Mouse (Mus musculus) liver, postnatal 0 days (tissue): ENCODE results near the gene Kmt2b. TPM values are rescaled to one million over a fixed set of nuclear protein-coding genes. Genes with fewer than 3 reads are reported as not detected.
A peak's percentile ranks its signal among the peaks of the same experiment; 100 is the strongest.

Experiments used
- ATAC-seq: fragments of 200-750 bp; cut with Nextera tagmentation; 2 replicates; pipeline ENCODE4 v1.8.0; 2017; ENCODE audit warnings: mild to moderate bottlenecking, moderate library complexity
- DNase-seq: peaks from one replicate; pipeline ENCODE4 v3.0.0-alpha.2; 2016
- H3K27ac ChIP-seq: fragments of 300-500 bp; sonication (generic); 2 replicates; pipeline ENCODE4 v1.5.1; 2014; ENCODE audit warnings: antibody characterized with exemption, moderate library complexity, mild to moderate bottlenecking, low read depth
- H3K27me3 ChIP-seq: fragments of 300-500 bp; sonication (generic); 2 replicates; pipeline ENCODE4 v1.6.1; 2014; ENCODE audit warnings: low read length, control low read depth, mixed read lengths; ENCODE audit not compliant: insufficient read depth
- H3K36me3 ChIP-seq: fragments of 300-500 bp; sonication (generic); replicated peaks from 2 replicates; pipeline ENCODE4 v1.6.1; 2014; ENCODE audit warnings: mild to moderate bottlenecking, control low read depth, low read length, moderate library complexity, mixed read lengths; ENCODE audit not compliant: insufficient read depth
- H3K4me1 ChIP-seq: fragments of 300-500 bp; sonication (generic); 2 replicates; pipeline ENCODE4 v1.6.1; 2014; ENCODE audit warnings: antibody characterized with exemption, mild to moderate bottlenecking, control low read depth; ENCODE audit not compliant: insufficient read depth
- H3K4me2 ChIP-seq: fragments of 300-500 bp; sonication (generic); 2 replicates; pipeline ENCODE4 v1.6.1; 2014; ENCODE audit warnings: low read depth, mild to moderate bottlenecking, low read length, moderate library complexity, mixed read lengths
- H3K4me3 ChIP-seq: fragments of 300-500 bp; sonication (generic); 2 replicates; pipeline ENCODE4 v1.5.1; 2014; ENCODE audit warnings: low read depth, low read length
- H3K9ac ChIP-seq: fragments of 300-500 bp; sonication (generic); replicated peaks from 2 replicates; pipeline ENCODE4 v1.6.1; 2014; ENCODE audit warnings: mild to moderate bottlenecking, moderate library complexity
- H3K9me3 ChIP-seq: fragments of 300-500 bp; sonication (generic); 2 replicates; pipeline ENCODE4 v1.6.1; 2016; ENCODE audit warnings: mild to moderate bottlenecking, control low read depth, low read length, mixed read lengths
- CTCF ChIP-seq: sonication (generic); IDR thresholded peaks from 2 replicates; pipeline ENCODE4 v1.5.1; 2016; ENCODE audit warnings: antibody characterized with exemption, low read depth
- EP300 ChIP-seq: IDR thresholded peaks from 2 replicates; pipeline ENCODE4 v1.6.1; 2016; ENCODE audit warnings: antibody characterized with exemption, low read depth, mild to moderate bottlenecking
- WGBS: fragments of 180-500 bp; shearing (Covaris S2); extraction: QIAGEN DNeasy Blood & Tissue Kit; methylation state at CpG from one replicate; pipeline ENCODE4 v1.1.7; 2014; ENCODE audit not compliant: insufficient replicate concordance; 5-methylcytosine and 5-hydroxymethylcytosine counted together
- polyA plus RNA-seq: library from polyadenylated mRNA; unstranded; fragments of >200 nt; fragmentation: Nextera tagmentation; extraction: Ambion mirVana; gene quantifications from 2 replicates; pipeline ENCODE4 v1.2.1, GENCODE M21; 2015

Kmt2b gene
- polyA plus RNA-seq, 1 experiment from 2014 or later = 3.1 TPM

DNA sequence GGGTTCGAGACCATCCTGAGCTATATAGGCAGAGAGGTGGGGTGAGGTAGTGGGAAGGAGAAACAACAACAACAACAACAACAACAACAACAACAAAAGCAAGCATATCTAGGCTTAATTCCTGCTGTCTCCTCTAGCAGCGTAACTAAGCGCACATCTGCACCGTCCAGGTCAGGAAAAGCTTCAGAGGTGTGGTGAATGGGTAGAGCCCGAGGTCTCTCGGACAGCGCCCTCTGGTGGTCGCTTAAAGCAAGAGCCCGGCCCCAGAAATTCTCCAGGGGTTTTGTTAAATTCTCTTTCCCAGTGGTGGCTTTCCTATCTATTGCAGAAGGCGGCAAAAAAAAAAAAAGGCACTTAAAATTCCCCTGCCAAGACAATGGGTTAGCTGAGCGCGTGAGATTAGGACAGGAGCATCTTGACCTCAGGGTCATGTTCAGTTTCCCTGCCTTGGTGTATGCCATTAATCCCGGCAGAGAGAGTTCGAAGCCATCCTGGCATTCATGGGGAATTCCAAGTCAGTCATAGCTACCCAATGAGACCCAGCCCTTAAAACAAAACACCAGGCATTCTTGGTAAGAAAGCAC is 25.1 kb upstream of the Kmt2b start:
- Histone ChIP-seq H3K9me3 (no peaks in the 10 kb centered on the region), H3K4me1 (0 out of 2 replicates have a peak, but pooled peaks cover 2% of the 10 kb centered on the region), H3K27ac (no peak overlapping the region), H3K4me3 (no peak overlapping the region), H3K27me3 (no peaks in the 10 kb centered on the region), H3K36me3 (peaks cover 20% of the 10 kb centered on the region), H3K9ac (no peak overlapping the region), H3K4me2 (no peak overlapping the region)
- TF ChIP-seq EP300 = no peak
- TF ChIP-seq CTCF = peak; percentile 73
- peak; percentile 58; the same call in 1 of the 2 replicates for ATAC-seq
- 18% methylated on average over 14 of the region's 14 CpGs for WGBS
- peak; percentile 79 for DNase-seq

DNA sequence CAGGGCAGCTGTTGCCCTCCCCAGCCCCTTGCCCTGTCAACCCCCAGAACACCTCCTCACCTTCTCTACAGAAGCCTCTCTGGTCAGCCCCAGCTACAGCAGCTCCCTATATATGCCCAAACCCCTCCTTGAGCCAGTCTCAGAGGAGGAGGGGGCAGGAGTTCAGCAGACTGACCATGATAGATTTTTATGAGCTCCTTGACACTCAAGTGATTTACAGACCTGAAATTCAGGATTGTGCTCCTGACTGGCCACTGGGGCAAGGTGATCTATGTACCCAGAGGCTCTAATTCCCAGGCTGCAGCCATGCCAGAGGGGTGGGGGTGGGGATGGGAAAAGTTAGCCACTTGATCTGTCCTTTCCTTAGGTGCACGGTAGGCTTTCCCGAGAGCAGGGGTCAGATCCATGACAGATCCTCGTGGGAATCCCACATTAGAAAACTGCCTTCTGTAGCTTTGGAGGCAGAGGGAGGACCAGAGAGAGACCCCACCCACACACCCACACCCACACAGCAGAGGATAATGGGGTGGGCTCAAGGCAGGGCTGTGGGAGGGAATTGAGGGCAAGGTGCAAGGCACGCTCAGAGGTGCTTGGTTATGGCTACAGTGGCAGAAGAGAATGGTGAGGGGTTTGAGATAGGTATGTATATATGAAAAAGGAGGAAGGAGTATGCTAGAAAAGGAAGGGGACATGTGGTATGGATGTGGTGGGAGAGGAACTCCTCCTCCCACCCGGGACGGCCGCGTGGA is 24.3 kb upstream of the Kmt2b start, which contains the start of gene Upk1a:
TSS of gene Upk1a (minus strand) at position 194 of the 749 bp plus-strand sequence.
- Histone ChIP-seq H3K9me3 (no peaks in the 10 kb centered on the region), H3K9ac (no peak within 1 kb of the TSS), H3K4me3 (no peak within 1 kb of the TSS), H3K4me1 (0 out of 2 replicates have a peak, but pooled peaks cover 2% of the 10 kb centered on the region), H3K27me3 (no peaks in the 10 kb centered on the region), H3K36me3 (peaks cover 13% of the 10 kb centered on the region), H3K27ac (no peak within 1 kb of the TSS), H3K4me2 (no peak within 1 kb of the TSS)
- ATAC-seq = no peak
- no peak for DNase-seq
- WGBS = 73% methylated on average over 8 of the region's 8 CpGs
- no peak for TF ChIP-seq CTCF

DNA sequence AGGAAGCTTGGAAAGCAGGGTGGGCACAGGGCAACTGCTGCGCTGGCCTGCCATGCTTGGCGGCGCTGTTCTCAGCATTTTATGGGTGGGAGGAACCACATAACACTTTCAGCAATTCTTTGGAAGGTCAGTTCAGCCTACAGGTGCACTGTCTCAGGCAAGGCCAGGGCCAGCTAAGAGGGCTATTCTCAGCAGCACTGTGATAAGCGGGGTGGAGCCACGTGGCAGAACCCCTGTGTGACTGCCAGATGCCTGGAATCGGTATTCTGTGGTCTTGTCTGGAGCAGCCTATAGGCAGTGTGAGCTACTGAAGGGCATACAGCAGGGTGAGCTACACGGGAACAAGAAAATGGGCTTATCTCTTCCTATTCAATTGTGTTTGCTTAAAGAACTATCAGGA is 21.5 kb upstream of the Kmt2b start:
- ATAC-seq (no peak), DNase-seq (no peak)
- TF ChIP-seq EP300 = no peak
- TF ChIP-seq CTCF = 0 out of 2 replicates have a peak, but pooled peaks have one; percentile 3
- H3K4me2 ChIP-seq = no peak overlapping the region
- H3K9me3 ChIP-seq = no peaks in the 10 kb centered on the region
- H3K27me3 ChIP-seq = no peaks in the 10 kb centered on the region
- no peaks in the 10 kb centered on the region for H3K36me3 ChIP-seq
- H3K4me1 ChIP-seq = 0 out of 2 replicates have a peak, but pooled peaks cover 2% of the 10 kb centered on the region
- WGBS = 47% methylated on average over 7 of the region's 7 CpGs
- H3K27ac ChIP-seq = no peak overlapping the region
- H3K9ac ChIP-seq = no peak overlapping the region
- H3K4me3 ChIP-seq = no peak overlapping the region

DNA sequence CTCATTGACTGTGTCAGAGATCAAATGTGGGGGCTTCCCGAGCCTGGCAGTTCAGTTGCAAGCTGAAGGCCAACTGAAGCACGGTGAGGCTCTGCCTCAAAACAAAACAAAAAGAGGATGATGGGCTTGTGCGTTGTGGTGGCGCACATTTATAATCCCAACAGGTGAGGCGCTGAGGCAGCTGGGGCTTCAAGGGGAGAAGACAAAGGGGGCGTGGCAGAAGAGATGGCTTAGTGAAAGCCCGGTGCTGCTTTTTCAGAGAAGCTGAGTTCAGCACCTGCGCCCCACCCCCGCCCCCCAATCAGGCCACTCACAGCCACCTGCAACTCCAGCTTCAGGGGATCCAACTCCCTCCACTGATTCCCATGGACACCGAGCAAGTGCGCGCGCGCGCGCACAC is 19.9 kb upstream of the Kmt2b start:
- DNase-seq (no peak), ATAC-seq (no peak)
- Histone ChIP-seq H3K27me3 (no peaks in the 10 kb centered on the region), H3K27ac (no peak overlapping the region), H3K4me1 (no peaks in the 10 kb centered on the region), H3K9me3 (no peaks in the 10 kb centered on the region), H3K4me3 (no peak overlapping the region), H3K9ac (no peak overlapping the region), H3K36me3 (no peaks in the 10 kb centered on the region), H3K4me2 (no peak overlapping the region)
- 56% methylated on average over 16 of the region's 16 CpGs for WGBS
- TF ChIP-seq EP300 (no peak), CTCF (no peak)

DNA sequence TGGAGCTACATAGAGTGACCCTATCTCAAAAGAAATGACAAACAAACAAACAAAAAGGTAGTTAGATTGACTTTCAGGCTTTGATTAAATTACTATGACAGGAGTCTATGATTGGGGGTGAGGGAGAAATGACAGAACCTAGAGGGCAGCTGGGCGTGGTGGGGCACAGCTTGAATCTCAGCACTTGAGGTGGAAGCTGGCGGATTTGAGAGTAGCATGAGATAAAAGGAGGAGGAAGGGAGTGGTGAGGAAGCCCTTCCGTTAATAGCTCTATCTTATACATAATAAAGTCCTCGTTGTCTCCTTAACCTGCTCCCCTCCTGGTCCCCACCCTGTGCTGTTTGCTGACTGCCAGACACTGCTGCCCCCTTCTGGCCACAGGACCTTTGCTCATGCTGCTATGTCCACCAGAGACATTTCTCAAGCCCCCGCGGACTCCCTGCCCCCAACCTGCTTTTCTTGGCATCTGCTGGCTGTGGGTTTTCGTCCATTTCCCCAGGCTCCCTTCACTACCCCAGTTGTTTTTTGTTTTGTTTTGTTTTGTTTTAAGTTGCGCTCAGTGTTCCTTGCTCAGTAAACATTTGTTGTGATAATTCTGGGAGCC is 19.3 kb upstream of the Kmt2b start:
- H3K27me3 ChIP-seq = no peaks in the 10 kb centered on the region
- no peak overlapping the region for H3K4me2 ChIP-seq
- peak; percentile 77 for DNase-seq
- TF ChIP-seq CTCF (peak; percentile 82), EP300 (no peak)
- H3K9ac ChIP-seq = no peak overlapping the region
- 20% methylated on average over 8 of the region's 8 CpGs for WGBS
- no peak overlapping the region for H3K4me3 ChIP-seq
- peak; percentile 49; the same call in 1 of the 2 replicates for ATAC-seq
- no peaks in the 10 kb centered on the region for H3K36me3 ChIP-seq
- H3K4me1 ChIP-seq = no peaks in the 10 kb centered on the region
- H3K9me3 ChIP-seq = no peaks in the 10 kb centered on the region
- no peak overlapping the region for H3K27ac ChIP-seq

DNA sequence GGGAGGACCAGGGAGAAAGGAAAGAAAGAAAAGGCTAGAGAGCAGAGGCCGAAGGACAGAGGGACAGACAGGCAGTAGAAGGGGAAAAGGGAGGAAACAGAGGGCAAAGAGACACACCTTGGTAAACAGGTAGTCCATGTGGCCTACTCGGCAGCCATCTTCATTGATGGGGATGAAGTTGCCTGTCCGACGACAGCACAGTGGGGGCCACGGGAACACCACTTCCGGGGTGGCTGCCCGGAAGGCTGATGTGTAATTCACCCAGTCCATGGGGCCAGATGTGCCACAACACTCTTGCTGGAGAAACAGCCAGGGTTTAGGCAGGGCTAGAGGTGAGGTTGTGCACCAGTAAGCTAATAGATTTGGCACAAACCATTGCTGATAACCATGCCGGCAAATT is 16.4 kb upstream of the Kmt2b start:
- Histone ChIP-seq H3K36me3 (no peaks in the 10 kb centered on the region), H3K4me2 (no peak overlapping the region), H3K9ac (no peak overlapping the region), H3K27me3 (no peaks in the 10 kb centered on the region), H3K9me3 (no peaks in the 10 kb centered on the region), H3K27ac (no peak overlapping the region), H3K4me3 (no peak overlapping the region), H3K4me1 (peaks cover 8% of the 10 kb centered on the region)
- ATAC-seq = no peak
- 81% methylated on average over 8 of the region's 8 CpGs for WGBS
- TF ChIP-seq CTCF (no peak), EP300 (no peak)
- no peak for DNase-seq
